Mouse (Mus musculus) ES-E14 (cell line): Measurements from ENCODE around the gene Sox2.

Experiments
- CHD2 ChIP-seq: IDR thresholded peaks from 2 replicates; pipeline ENCODE4 v1.6.1; 2014; ENCODE audit warnings: mild to moderate bottlenecking, low read depth, low read length, inconsistent platforms
- HCFC1 ChIP-seq: IDR thresholded peaks from 2 replicates; pipeline ENCODE4 v1.6.1; 2012; ENCODE audit warnings: low read length, inconsistent platforms, borderline replicate concordance; ENCODE audit not compliant: insufficient read depth
- MAFK ChIP-seq: IDR thresholded peaks from 2 replicates; pipeline ENCODE4 v1.6.1; 2014; ENCODE audit warnings: mild to moderate bottlenecking, low read depth, low read length, inconsistent platforms; ENCODE audit not compliant: insufficient read depth
- ZC3H11A ChIP-seq: IDR thresholded peaks from 2 replicates; pipeline ENCODE4 v1.6.1; 2012; ENCODE audit warnings: low read depth, mild to moderate bottlenecking, inconsistent platforms, low read length, borderline replicate concordance
- ZNF384 ChIP-seq: IDR thresholded peaks from 2 replicates; pipeline ENCODE4 v1.6.1; 2012; ENCODE audit warnings: low read depth, low read length, inconsistent platforms

DNA sequence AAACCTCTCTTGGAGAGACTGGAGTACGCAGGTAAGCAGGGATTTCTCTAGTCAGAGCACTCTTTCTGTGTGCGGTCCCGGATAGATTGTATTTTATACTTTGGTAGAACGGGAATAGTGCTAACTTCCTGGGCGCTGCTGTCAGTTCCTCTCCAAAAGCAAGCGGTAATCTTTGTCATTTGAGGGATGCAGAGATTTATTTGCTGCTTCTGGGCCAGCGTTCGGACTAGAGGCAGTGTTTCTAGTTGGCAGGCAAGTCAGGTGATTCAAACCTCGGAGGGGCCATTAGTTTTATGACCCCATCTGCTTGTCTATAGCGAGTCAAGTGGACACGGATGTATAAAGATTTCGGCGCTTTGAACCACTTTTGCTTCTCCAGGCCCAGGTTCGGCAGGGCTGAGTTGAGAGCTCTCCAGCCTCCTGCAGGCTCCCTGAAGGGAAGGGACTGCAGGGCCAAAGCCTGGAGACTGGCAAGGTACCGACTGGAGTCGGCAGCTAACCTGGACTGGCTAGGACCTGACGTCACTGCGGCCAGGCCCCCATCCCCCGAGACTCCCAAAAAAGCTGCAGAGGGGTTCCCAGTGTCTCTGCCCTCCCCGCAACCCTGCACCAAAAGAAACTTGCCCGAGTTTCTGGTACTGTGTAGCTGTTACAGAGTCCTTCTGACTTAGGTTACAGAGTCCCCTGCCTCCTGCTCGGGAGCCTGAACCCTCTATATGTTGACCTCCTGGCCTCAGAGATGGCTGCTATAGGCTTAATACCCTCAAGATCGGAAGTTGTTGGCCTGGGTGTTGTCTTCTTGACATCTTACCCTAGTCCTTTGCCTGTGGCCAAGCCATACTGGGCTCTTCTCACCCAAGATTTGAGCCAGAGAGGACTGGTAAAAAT is 6.9 kb downstream of the Sox2 start:
- TF ChIP-seq HCFC1, result no peak
- TF ChIP-seq MAFK, result no peak
- no peak for TF ChIP-seq ZNF384
- no peak for TF ChIP-seq CHD2
- no peak for TF ChIP-seq ZC3H11A
